Mouse (Mus musculus) lung, postnatal 14 days (tissue): ENCODE results near the gene Irf9.

Experiments
- DNase-seq: peaks from one replicate; pipeline ENCODE4 v3.0.0; 2021

The Irf9 gene

DNA sequence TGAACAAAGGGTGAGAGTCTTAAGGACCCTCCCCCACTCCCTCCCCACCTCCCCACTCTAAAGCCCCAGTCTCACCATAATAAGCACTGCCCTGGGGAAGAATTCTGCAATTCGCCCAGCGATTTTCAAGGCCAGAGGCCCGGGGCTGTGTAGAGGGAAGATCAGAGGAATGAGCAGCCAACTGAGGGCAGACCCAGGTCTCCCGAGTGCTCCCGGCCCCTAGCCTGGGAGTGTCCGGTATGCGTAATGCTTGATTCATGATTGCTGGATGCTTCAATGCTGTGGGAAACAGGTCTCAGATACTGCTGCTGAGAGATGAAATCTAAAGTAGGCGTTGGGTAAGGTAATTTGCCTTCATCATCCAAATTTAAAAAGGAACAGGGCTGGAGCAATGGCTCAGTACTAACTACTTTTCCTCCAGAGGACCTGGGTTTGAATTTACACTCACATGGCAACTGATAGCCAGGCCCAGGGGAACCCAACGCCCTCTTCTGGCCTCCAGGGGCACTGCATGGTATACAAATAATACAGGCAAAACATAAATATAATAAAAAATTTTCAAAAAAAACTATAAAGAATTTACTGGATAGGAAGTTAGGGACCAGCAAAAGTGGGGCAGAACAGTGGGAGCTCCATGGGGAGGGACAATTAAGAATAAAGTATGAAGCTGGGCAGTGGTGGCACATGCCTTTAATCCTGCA lies 21.2 kb upstream of the Irf9 start:
- DNase-seq, result no peak

DNA sequence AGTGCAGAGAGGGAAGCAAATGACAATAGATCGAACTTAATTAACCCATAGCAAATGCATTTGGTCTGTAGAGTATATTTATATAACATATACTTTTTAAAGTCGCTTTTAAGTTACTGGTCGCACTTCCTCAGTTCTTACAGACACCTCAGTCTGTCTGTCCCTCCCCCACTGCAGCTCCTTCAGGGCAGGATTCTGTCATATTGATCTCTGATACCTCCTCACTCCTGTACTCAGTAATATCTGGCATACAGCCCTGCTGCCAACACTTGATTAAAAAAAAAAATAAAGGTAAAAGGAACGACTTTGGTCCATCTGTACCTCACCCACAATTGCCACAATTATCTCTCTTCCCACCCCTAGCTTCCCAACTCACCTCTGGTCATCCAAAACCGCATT lies 19.1 kb upstream of the Irf9 start:
- no peak for DNase-seq

DNA sequence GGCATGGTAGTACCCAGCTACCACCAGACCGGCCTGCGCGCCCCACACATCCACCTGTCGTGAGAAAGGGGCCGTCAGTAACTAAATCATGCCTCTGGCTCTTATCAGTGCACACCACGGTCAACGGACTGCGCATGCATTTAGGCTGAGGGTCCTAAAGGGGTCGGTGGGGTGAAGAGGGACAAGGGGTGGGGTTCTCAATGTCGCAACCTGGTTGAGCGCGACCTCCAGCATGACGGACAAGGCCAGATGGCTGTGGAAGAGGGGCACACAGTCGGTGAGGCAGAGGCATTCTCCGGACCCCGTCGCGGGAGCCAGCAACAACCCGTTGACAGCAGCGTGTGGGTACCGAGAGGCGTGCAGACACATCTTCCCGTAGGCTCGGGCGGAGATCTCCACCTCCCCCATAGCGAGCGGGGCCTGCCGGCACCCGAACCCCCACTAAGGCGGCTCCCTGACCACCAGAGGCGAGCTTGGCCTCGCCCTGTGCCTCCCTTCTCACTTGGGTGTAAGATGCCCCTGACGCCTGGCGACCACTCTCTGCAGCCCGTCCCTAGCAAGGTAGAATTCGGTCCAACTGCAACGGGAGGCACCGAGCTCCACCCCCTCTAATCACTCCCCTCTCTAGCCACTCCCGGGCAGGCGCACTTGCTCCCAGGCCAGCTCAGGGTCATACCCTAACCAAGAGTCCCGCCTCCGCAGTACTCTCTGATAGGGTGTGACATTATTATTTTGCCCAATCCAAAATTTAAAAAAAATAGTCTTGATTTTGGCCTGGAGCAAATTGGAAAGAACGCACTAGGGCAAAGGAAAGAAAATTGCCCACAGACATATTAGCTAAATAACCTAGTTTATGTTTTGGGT lies 18.4 kb upstream of the Irf9 start, which contains the start of gene Emc9:
Gene Emc9, minus strand, starts transcription at position 601 of the 864 bp plus-strand sequence.
- peak; percentile 82 for DNase-seq

DNA sequence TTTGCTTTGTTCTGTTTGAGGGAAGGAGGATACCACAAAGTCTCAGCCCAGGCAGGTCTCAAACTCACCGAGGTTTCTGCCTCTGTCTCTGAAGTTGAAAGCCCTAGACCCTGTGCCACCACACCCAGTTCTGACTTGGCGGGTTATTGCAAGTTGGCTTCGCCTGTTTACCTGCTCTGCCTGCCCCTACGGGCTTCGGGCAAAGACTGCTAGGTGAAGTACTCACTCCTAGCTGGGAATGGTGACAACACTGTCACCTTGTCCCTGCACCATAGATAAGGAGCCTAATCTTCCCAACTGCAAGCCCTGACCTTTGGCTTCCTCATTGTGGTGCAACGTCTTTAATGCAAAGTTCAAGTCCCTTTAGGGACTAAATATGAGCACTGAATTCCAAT lies 17.8 kb upstream of the Irf9 start:
- no peak for DNase-seq

DNA sequence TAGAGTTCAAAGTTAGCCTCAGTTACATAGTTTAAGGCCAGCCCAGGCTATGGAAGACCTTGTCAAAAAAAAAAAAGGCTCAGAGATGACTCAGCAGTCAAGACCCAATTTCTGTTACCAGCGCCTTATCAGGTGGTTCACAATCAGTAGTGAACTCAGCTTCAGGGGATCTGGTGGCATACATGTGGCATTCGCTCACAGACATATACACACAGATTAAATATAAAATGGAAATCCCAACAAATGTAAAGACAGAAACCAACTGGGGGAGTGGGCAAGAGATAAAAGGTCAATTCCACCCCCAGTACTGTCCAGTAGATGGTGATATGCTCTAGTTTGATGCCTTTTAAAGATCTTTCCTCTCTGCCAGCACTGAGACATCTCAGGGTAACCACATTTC lies 17.2 kb upstream of the Irf9 start:
- no peak for DNase-seq

DNA sequence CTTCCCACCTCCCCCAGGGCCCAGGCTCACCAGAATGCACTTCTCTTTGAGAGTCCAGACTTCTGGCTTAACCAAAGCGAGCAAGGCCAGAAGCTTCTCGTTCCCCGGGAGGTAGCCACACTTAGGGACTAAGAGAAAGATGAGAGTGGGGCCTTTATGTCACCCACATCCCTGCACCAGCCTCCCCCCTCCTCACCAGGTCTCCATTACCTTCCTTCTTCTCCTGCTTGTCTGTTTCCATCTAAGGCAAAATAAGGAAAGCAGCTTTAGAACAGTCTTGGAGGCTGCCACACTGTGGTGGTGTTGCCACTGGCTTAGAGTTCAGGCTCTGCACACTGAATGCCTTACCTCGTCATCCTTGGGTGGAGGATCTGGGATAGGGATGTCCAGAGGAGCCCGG lies 14.1 kb upstream of the Irf9 start:
- DNase-seq, result no peak

DNA sequence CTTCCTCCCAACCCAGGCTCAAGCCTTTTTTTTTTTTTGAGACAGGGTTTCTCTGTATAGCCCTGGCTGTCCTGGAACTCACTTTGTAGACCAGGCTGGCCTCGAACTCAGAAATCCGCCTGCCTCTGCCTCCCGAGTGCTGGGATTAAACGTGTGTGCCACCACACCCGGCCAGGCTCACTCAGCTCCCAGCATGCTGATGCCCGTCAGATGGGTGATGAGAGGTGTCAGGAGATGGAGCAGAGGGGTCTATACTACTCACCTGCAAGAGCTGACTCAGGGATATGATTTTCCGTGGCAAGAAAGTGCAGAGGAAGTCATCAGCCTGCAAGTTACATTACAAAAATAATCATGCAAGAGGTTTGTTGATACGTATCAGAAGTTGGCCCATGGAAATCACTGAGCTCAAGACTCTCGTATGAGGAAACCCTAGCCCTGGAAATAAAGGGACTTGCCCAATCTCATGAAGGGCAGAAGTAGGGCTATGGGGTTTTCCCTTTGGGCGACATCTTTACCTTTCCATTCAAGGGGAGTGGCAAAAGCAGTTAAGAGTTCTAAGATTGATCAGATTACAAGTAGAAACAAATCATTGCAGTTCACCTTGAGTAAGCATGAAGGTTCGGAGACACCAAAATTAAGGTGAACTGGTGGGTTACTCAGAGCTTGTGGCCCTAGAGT lies 13.5 kb upstream of the Irf9 start:
- DNase-seq, result no peak

DNA sequence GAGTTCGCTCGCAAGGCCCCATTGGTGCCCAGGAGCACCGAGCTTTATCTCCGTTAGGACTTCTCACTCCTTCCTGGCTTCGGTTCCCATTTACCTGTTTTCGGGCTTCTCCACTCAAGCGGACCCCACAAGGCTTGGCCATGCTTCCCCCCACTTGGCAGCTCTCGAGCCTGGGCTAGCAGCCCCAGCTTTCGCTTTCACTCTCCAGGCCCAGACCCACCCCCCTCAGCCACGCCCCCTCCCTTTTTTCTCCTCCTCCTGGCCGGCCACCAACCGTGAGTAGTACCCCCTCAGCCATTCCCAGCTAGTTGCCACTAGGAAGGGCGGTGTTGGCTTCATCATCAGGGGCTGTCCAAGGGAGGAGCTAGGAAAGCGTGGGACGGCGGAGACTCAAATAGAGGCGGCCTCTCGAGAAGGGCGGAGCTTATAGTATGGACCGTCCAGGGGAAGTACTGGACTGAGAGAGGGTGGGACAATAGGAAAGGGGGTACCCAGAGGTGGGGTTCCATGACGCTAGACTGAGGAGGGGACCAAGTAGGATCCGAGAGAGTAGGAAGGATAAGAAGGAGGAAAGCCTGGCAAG lies 12.5 kb upstream of the Irf9 start, which contains the start of gene Psme2:
Gene Psme2, minus strand, starts transcription at position 366 of the 583 bp plus-strand sequence.
- peak; percentile 94 for DNase-seq

DNA sequence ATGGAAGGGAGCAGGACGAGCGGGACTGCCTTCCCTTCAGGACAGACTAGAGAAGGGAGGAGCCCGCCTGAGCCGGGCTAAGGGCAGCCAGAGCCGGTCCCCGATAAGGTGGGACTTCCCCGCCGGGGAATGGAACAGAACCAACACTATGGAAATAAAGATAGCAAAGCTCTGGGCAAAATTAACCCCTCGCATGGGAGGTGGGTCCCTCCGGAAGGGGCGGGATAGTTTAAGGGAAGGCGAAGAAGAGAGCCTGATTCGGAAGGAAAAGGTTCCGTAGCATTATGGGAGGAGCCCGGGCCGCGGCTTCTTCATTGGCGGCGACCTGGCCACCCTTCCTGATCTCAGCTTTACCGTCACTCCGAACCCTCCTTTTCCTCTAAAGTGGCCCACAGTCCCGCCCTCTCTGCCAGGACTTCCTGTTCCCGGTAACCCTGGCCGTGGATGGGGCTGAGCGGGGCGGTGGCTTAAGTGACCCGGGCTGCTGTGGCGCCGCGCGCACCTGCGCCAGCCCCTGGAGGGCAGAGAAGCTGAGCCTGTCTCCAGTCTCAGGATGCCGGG lies 12.0 kb upstream of the Irf9 start, which contains the start of gene Rnf31:
Gene Rnf31, plus strand, starts transcription at position 378 of the 561 bp plus-strand sequence.
- DNase-seq, result peak; percentile 95

DNA sequence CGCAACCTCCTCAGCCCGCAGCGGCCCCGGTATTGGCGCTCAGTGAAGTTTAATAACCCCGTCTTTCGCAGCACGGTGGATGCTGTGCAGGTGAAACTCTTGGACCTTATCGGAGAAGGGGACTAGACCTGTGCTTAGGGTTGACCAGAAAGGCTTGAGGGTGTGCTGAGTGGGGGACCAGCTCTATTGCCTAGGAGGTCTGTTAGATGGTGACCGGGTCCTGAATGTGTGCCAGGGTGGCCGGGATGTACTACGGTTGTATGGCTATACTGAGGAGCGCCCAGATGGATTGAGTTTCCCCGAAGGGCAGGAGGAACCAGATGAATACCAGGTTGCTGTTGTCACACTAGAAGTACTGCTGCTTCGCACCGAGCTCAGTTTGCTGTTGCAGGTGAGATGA lies 11.1 kb upstream of the Irf9 start:
- DNase-seq, result no peak

DNA sequence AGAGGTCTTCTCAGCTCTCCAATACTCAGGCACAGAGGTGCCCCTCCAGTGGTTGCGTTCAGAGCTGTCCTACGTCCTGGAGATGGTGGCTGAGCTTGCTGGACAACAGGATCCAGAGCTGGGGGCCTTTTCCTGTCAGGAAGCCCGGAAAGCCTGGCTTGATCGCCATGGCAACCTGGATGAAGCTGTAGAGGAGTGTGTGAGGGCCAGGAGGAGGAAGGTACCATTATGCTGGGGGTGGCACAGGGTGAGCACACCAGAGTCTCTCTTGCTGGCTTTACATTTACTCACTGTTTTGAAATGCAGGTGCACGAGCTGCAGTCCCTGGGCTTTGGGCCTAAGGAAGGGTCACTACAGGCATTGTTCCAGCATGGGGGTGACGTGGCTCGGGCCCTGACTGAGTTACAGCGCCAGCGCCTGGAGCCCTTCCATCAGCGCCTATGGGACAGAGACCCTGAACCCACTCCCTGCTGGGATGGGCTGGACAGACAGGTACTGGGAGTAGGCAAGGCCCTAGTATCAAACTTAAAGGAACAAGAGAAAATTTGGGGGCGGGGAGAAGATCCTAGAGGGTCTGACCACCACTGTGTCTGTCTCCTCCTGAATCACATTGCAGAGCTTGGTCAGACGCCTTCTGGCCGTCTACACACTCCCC lies 7.2 kb upstream of the Irf9 start:
- no peak for DNase-seq

DNA sequence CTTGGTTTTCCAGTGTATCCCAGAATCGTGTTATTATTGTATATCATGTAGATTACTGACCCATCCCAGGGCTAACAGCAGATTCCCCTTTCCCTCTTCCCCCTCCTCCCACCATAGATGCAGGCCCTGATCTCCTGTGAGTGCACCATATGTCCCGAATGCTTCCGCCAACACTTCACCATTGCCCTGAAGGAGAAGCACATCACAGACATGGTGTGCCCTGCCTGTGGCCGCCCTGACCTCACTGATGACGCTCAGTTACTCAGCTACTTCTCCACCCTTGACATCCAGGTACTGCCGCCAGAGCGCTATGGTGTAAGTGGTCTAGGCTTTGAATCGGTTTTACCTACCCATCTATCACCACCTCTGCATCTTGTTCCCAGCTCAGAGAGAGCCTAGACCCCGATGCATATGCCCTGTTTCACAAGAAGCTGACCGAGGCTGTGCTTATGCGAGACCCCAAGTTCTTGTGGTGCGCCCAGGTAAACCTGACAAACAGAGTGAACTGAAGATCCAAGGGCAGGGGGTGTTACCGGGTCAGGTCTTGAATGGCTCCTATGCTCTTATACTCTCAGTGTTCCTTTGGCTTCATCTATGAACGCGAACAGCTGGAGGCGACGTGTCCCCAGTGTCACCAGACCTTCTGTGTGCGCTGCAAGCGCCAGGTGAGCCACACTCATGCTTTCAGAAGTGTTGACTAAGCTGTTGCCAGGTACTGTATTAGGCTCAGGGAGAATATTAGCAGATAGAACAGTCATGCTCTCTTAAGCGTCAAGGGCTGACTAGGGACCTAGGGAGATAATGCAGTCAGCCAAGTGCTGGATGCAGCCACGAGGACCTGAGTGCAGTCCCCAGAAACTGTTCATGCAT lies 4.6 kb upstream of the Irf9 start:
- no peak for DNase-seq

DNA sequence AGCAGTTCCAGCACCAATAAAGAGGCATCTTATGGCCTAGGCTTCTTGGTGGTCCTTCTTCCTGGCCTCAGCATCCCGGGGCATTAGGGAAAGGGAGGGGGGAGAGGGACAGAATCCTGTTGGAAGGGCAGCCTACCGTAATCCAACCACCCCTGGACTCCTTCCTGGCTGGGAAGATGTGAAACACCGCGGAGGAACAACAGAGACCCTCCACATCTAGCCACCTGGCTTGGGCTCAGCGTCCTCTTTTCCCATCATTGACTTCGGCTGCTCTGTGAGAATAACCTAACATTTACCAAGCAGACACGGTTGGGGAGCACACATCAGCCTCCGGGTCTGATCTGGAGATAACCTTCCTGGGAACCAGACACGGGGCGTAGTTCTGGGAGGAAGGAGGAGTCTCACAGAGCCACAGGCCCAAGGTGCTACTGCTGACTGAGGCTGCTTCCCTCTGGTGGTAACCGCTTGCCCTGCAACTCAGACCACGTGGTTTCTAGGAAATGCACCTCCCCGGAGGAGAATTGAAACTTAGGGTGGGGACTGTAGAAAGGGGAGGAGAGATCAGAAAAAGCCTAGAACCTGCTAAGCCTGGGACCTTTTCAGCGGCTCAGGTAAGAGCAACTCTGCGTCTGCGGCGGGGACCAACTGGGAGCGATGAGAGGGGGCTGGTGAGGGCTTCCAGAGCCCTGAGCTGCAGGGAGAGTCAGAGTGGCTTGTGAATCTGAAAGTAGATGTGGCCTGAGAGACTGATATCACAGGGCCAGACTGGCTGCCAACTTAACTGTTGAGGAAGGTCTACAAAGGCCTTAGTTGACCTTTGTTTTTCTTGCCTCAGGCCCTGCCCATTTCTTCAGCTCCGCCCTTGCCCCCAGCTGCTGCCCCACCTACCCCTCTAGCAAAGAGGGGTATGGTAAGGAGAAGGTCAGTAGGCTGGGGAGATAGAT lies 534 bp downstream of the Irf9 start:
- DNase-seq, result peak; percentile 94

DNA sequence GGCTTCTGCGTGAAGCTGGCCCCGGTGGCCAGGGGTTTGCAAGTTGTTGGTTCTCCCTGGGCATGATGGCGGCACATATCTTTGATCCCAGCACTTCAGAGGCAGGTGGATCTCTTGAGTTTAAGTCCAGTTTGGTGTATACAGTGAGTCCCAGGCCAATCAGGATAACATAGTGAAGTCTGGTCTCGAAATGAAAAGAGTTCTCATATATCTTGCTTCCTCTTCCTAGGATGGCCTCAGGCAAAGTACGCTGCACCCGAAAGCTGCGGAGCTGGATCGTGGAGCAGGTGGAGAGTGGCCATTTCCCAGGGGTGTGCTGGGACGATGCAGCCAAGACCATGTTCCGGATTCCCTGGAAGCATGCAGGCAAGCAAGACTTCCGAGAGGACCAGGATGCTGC lies 1.5 kb downstream of the Irf9 start:
- DNase-seq, result no peak

DNA sequence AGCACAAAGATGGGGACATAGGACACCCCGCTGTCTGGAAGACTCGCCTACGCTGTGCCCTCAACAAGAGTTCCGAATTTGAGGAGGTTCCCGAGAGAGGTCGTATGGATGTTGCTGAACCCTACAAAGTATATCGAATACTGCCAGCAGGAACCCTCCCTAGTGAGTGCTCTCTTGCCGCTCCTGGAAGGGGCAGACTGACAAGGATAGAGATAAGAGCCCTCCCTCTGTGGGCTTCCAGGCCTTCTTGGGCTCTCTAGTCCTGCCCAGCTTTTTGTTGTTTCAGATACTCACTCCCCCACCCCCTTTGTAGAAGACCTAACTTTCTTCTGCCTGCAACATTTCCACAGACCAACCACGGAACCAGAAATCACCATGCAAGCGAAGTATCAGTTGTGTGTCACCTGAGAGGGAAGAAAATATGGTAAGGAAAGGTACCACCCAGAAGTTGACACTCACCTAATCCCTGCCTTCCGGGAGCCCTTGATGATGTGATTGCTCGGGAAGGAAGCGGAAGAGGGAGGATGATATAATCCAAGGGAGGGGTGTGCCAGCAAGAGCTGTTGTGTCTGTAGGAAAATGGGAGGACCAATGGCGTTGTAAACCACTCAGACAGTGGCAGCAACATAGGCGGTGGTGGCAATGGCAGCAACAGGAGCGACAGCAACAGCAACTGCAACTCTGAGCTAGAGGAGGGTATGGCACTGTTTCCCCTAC lies 2.5 kb downstream of the Irf9 start:
- DNase-seq, result no peak

DNA sequence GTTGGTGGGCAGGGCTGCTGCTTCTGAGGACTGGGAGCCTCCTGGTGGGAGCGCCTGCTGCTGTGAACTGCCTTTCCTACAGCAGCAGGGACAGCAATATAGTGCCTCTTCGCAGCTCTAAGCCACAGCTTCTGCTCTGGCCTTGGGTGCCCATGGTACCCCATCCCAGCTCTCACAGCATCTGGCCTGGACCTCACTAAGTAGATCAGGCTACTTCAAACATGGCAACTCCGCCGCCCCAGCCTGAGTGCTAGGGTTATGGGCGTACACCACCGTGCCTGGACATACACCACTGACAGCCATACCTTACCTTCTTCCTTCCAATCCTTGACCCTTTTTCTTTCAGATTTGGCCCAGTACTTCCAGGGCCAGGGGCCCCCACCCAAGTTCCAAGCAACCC lies 5.0 kb downstream of the Irf9 start:
- DNase-seq, result no peak

DNA sequence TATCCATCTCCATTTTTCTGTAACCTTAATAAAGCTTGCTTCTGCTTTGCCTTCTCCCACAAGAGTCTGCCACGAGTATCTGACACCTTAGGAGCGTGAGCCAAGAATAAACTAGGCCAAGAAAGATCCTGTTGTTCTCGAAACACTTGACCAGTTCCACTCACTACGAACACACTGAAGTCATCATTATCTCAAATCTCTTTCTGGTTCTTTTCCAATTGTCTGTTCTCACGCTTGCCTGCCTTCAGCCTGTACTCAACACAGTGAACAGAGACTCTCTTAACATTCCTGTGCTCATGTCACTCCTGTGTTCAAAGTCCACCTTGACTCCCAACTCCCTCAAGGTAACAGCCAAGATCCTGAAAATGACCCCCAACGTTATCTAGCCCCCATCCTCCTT lies 10.0 kb downstream of the Irf9 start:
- DNase-seq, result no peak

DNA sequence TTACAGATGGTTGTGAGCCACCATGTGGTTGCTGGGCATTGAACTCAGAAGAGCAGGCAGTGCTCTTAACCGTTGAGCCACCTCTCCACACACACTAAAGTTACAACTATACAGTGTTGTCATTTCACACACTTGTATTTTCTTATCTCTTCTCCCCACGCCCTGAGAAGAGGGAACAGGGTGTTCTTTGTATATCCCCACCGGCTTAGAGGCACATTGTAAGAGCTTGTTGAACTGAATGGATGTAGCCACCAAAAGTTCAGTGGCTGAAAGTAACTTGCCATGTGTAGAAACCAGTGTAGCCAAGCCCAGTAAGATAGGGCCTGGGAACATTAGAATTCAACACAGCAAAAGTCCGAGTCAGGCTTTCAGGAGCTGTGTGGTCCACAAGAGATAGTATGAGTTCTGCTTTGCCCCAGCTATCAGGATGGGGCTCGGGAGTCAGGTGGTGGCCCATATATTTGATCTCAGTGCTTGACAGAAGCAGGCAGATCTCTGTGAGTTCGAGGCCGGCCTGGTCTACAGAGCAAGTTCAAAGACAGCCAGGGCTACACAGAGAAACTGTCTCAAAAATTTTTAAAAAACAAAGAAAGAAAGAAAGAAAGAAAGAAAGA lies 11.3 kb downstream of the Irf9 start:
- no peak for DNase-seq

DNA sequence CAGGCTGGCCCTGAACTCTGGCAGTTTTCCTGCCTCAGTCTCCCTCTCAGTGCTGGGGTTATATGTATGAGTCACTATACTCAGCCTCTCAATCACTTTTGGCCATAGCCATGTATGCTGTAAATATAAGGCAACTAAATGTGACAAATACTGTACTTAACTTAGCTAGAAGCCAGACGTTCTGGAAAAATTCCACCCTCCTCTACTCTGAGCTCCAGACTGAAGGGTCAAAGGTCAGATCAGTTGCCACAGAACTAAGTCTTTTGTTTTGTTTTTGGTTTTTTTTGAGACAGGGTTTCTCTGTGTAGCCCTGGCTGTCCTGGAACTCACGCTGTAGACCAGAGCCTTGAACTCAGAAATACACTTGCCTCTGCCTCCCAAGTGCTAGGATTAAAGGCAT lies 12.5 kb downstream of the Irf9 start:
- no peak for DNase-seq
